Comparison of ENCODE assay signal across 8 mouse cellular contexts in genomic region chr10:19907246-19907804, GRCm38 (mm10). TPM values are rescaled to one million over a fixed set of nuclear protein-coding genes. Genes with fewer than 3 reads are reported as not detected.
DNase-seq lines count a peak whose midpoint lies in the region; ATAC-seq lines count a peak whose summit lies in the region.

Gene Pex7 (minus strand): TSS chr10:19907689.

- H3K4me3 ChIP-seq in hindbrain, embryonic 13.5 days = peak within 1 kb of the TSS; percentile 70

- no peaks in the 10 kb centered on the region for H3K4me1 ChIP-seq in hindbrain, embryonic 13.5 days (replicated peaks)

- peak within 1 kb of the TSS; percentile 98 for H3K27ac ChIP-seq in hindbrain, embryonic 13.5 days

- no peaks in the 10 kb centered on the region for H3K36me3 ChIP-seq in hindbrain, embryonic 13.5 days

- under 1% methylated on average over 60 of the region's 60 CpGs for WGBS in hindbrain, embryonic 13.5 days

- ATAC-seq in hindbrain, embryonic 13.5 days (ENCODE audit: low FRiP score) = peak; percentile 98

- H3K4me2 ChIP-seq in hindbrain, embryonic 13.5 days = peak within 1 kb of the TSS; percentile 27

- H3K9me3 ChIP-seq in hindbrain, embryonic 13.5 days = no peaks in the 10 kb centered on the region

- DNase-seq in NIH3T3 (ENCODE audit: low read depth) = peak; percentile 98
- peak; percentile 95 to 96 for DNase-seq in cerebellum, postnatal 10 days
- peak; percentile 87 to 90 for DNase-seq in frontal cortex, postnatal 14 days (ENCODE audit: low spot score in 2 of 2)
- peak; percentile 94 to 97 for DNase-seq in layer of hippocampus, postnatal 25 days (ENCODE audit: extremely low spot score in 1 of 2, low spot score in 1 of 2)
- DNase-seq in lung, postnatal 25 days (ENCODE audit: low spot score) = peak; percentile 93
- peak; percentile 97 for DNase-seq in retina, postnatal 1 day
- peak; percentile 85 to 91 for DNase-seq in urinary bladder, adult 18-20 months (ENCODE audit: low spot score in 2 of 2)

- peak within 1 kb of the TSS; percentile 83 for H3K9ac ChIP-seq in hindbrain, embryonic 13.5 days

- H3K27me3 ChIP-seq in hindbrain, embryonic 13.5 days = 0 out of 2 replicates have a peak, but pooled peaks cover 12% of the 10 kb centered on the region

RNA-seq across cellular contexts. Expression of gene Pex7, which starts in this region (rescaled TPM):
- 24.8 and 30.7 TPM in 2 replicates for polyA plus RNA-seq in hindbrain, embryonic 13.5 days (2015; fragmentation: Nextera tagmentation; extraction: Ambion mirVana)
- 10 to 100 TPM; 21.9 to 23.2 TPM for total RNA-seq in layer of hippocampus, postnatal 25 days (2021)

Comparison
In these comparisons a context has a peak if more than half of its experiments do, and no peak if none do; other contexts are left out.
1. Peak in every context shown above with its lines: DNase-seq, ATAC-seq, H3K4me3 ChIP-seq and H3K27ac ChIP-seq.